Mouse (Mus musculus): ENCODE measurements around the gene Cyp4a32. TPM values are rescaled to one million over a fixed set of nuclear protein-coding genes. Genes with fewer than 3 reads are reported as not detected.
"Not testable (repeated sequence)": the region's sequence is repeated elsewhere in the genome, so short reads cannot be mapped to it uniquely, and the experiment has no call there.

Cyp4a32 gene
- polyA plus RNA-seq (2012; rRNA removed): 0.06 TPM in 1 of 2 replicates, not detected in the other

GRCm38 (mm10) chr4:115600611-115601010 is at the start of gene Cyp4a32:
TSS of gene Cyp4a32 (plus strand) at chr4:115600969.
- H3K27me3 ChIP-seq (ENCODE audit: control insufficient read depth, insufficient read depth, low read length); H3K4me1 ChIP-seq (ENCODE audit: control insufficient read depth, insufficient read depth, insufficient read length, low read length); H3K4me3 ChIP-seq (ENCODE audit: low read depth, low read length); H3K27ac ChIP-seq (ENCODE audit: insufficient read depth, low read depth, low read length); H3K36me3 ChIP-seq (ENCODE audit: control insufficient read depth, insufficient read depth, low read length): not testable (repeated sequence)
- WGBS: 54% methylated on average over 8 of the region's 8 CpGs

GRCm38 (mm10) chr4:115552726-115553125 is 48.0 kb upstream of the Cyp4a32 start:
- H3K4me1 ChIP-seq (ENCODE audit: control insufficient read depth, insufficient read depth, insufficient read length, low read length): no peaks in the 10 kb centered on the region; the same call in 1 of the 2 replicates
- no peak for TF ChIP-seq CTCF (IDR thresholded peaks at IDR 0.05; ENCODE audit: extremely low read depth, insufficient read length, insufficient replicate concordance, low read depth, low read length)
- TF ChIP-seq POLR2A (IDR thresholded peaks at IDR 0.05; ENCODE audit: low read depth, low read length): no peak
- no peak overlapping the region for H3K4me3 ChIP-seq (ENCODE audit: low read depth, low read length)
- H3K36me3 ChIP-seq (ENCODE audit: control insufficient read depth, insufficient read depth, low read length): no peaks in the 10 kb centered on the region
- H3K27ac ChIP-seq (ENCODE audit: insufficient read depth, low read depth, low read length): no peak overlapping the region
- H3K27me3 ChIP-seq (ENCODE audit: control insufficient read depth, insufficient read depth, low read length): no peaks in the 10 kb centered on the region
- WGBS: 79% methylated on average over 3 of the region's 3 CpGs

- TF ChIP-seq POLR2A (IDR thresholded peaks at IDR 0.05; ENCODE audit: low read depth, low read length): no peak
- no peak for TF ChIP-seq CTCF (IDR thresholded peaks at IDR 0.05; ENCODE audit: extremely low read depth, insufficient read length, insufficient replicate concordance, low read depth, low read length)
- no peaks in the 10 kb centered on the region; the same call in 1 of the 2 replicates for H3K4me1 ChIP-seq (ENCODE audit: control insufficient read depth, insufficient read depth, insufficient read length, low read length)
- no peaks in the 10 kb centered on the region for H3K27me3 ChIP-seq (ENCODE audit: control insufficient read depth, insufficient read depth, low read length)
- H3K4me3 ChIP-seq (ENCODE audit: low read depth, low read length): no peak overlapping the region
- no peaks in the 10 kb centered on the region for H3K36me3 ChIP-seq (ENCODE audit: control insufficient read depth, insufficient read depth, low read length)
- 23% methylated on average over 2 of the region's 2 CpGs for WGBS
- H3K27ac ChIP-seq (ENCODE audit: insufficient read depth, low read depth, low read length): no peak overlapping the region
Measured at GRCm38 (mm10) chr4:115555513-115555912, 45.3 kb upstream of the Cyp4a32 start.

- H3K4me1 ChIP-seq (ENCODE audit: control insufficient read depth, insufficient read depth, insufficient read length, low read length): no peaks in the 10 kb centered on the region; the same call in 1 of the 2 replicates
- no peaks in the 10 kb centered on the region for H3K27me3 ChIP-seq (ENCODE audit: control insufficient read depth, insufficient read depth, low read length)
- no peak overlapping the region for H3K4me3 ChIP-seq (ENCODE audit: low read depth, low read length)
- TF ChIP-seq POLR2A (IDR thresholded peaks at IDR 0.05; ENCODE audit: low read depth, low read length): no peak
- 72% methylated on average over 4 of the region's 4 CpGs for WGBS
- H3K36me3 ChIP-seq (ENCODE audit: control insufficient read depth, insufficient read depth, low read length): no peaks in the 10 kb centered on the region
- H3K27ac ChIP-seq (ENCODE audit: insufficient read depth, low read depth, low read length): no peak overlapping the region
Measured at GRCm38 (mm10) chr4:115557861-115558561, 42.8 kb upstream of the Cyp4a32 start.

DNA sequence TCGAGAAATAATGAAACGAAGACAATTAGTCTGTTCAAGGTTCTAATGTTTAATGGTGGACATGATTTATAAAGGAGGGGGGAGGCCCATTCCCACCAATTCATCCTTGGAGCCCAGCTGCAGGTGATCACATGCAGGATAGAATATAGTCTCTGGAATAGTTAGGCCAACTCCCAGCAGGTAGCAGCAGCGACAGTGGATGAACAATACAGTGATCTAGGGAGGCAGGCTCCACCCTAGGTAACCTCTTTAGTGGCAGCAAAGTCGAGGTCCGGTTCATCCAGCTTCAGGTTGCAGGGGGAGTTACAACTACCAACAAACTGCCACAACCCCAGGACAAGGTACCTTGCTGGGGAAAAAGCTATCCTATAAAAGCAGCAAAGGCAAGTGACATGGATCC is 39.5 kb upstream of the Cyp4a32 start:
- not testable (repeated sequence) for H3K27ac ChIP-seq (ENCODE audit: insufficient read depth, low read depth, low read length); H3K4me1 ChIP-seq (ENCODE audit: control insufficient read depth, insufficient read depth, insufficient read length, low read length); H3K27me3 ChIP-seq (ENCODE audit: control insufficient read depth, insufficient read depth, low read length); H3K36me3 ChIP-seq (ENCODE audit: control insufficient read depth, insufficient read depth, low read length); H3K4me3 ChIP-seq (ENCODE audit: low read depth, low read length)
- WGBS: 75% methylated on average over 5 of the region's 5 CpGs

DNA sequence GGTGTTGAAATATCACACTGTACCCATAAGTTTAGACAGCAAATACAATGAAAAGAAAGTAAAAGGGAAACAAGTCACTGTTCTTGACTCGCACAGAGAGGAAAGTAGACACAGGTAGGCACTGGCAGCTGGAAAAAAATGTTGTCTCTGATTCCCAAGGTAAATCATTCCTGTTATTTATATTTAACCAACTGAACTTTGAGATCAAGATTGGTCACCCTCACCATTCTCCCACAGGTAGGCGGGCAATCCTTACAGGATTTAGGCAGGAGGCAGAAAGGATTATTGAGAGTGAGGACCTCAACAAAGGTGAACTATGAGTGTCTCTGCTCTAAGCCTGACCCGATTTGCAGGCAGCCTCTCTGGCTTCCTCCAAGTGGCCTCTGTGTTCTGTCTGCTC is 37.4 kb upstream of the Cyp4a32 start, which contains the start of gene Cyp4a31:
Gene Cyp4a31, plus strand, starts transcription at position 249 of the 400 bp plus-strand sequence.
- no peak within 1 kb of the TSS for H3K4me3 ChIP-seq (ENCODE audit: low read depth, low read length)
- H3K27ac ChIP-seq (ENCODE audit: insufficient read depth, low read depth, low read length): no peak within 1 kb of the TSS
- TF ChIP-seq CTCF (IDR thresholded peaks at IDR 0.05; ENCODE audit: extremely low read depth, insufficient read length, insufficient replicate concordance, low read depth, low read length) (no peak), POLR2A (IDR thresholded peaks at IDR 0.05; ENCODE audit: low read depth, low read length) (no peak)
- no peaks in the 10 kb centered on the region for H3K36me3 ChIP-seq (ENCODE audit: control insufficient read depth, insufficient read depth, low read length)
- WGBS: 59% methylated on average over 3 of the region's 3 CpGs
- H3K27me3 ChIP-seq (ENCODE audit: control insufficient read depth, insufficient read depth, low read length): no peaks in the 10 kb centered on the region
- no peaks in the 10 kb centered on the region for H3K4me1 ChIP-seq (ENCODE audit: control insufficient read depth, insufficient read depth, insufficient read length, low read length)

DNA sequence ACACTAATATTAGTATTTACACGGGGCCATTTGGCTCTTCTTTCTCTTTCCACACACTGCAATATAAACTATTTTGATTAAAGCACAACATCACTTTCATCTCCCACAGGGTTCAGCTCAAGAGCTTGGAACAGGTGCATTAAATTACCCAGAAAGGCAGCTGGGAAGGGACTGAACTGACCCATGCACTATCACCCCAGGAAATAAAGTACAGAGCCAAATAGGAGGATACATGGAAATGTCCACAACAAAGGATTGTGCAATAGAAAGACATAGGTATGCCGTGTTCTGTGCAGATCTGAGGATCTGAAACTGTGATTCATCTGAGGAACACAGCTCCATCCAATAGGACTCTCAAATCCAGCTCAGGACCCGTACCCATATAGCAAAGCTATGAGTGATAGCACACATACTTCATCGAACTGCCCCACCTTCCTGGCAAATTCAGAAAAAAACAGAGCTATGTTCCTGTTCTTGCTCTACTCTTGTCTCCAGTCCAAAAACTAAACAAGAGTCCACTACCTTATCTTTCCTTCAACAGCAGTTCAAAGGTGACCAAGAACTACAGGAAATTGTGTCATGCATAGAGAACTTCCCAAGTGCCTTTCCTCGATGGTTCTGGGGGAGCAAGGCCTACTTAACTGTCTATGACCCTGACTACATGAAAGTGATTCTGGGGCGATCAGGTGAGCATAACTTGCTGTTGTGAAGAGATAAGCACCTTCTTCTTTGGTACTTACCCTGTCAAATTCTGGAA is 36.1 kb upstream of the Cyp4a32 start:
- not testable (repeated sequence) for H3K4me3 ChIP-seq (ENCODE audit: low read depth, low read length); H3K27ac ChIP-seq (ENCODE audit: insufficient read depth, low read depth, low read length); H3K27me3 ChIP-seq (ENCODE audit: control insufficient read depth, insufficient read depth, low read length); H3K36me3 ChIP-seq (ENCODE audit: control insufficient read depth, insufficient read depth, low read length); H3K4me1 ChIP-seq (ENCODE audit: control insufficient read depth, insufficient read depth, insufficient read length, low read length)
- 43% methylated on average over 6 of the region's 6 CpGs for WGBS
